Mouse (Mus musculus) hindbrain, embryonic 12.5 days (tissue): Measurements from ENCODE around the gene Shld2. TPM values are rescaled to one million over a fixed set of nuclear protein-coding genes. Genes with fewer than 3 reads are reported as not detected.

Source experiments
- ATAC-seq: fragments of 200-750 bp; cut with Nextera tagmentation; 2 replicates; pipeline ENCODE4 v1.8.0; 2017; ENCODE audit warnings: moderate TSS enrichment; ENCODE audit not compliant: low FRiP score
- H3K27ac ChIP-seq: fragments of 300-500 bp; sonication (generic); 2 replicates; pipeline ENCODE4 v1.5.1; 2016; ENCODE audit warnings: mild to moderate bottlenecking
- H3K27me3 ChIP-seq: fragments of 300-500 bp; sonication (generic); 2 replicates; pipeline ENCODE4 v1.6.1; 2016; ENCODE audit warnings: mild to moderate bottlenecking
- H3K36me3 ChIP-seq: fragments of 300-500 bp; sonication (generic); 2 replicates; pipeline ENCODE4 v1.6.1; 2016; ENCODE audit warnings: mild to moderate bottlenecking
- H3K4me1 ChIP-seq: fragments of 300-500 bp; sonication (generic); 2 replicates; pipeline ENCODE4 v1.6.1; 2016
- H3K4me2 ChIP-seq: fragments of 300-500 bp; sonication (generic); replicated peaks from 2 replicates; pipeline ENCODE4 v1.6.1; 2016; ENCODE audit warnings: mild to moderate bottlenecking
- H3K4me3 ChIP-seq: fragments of 300-500 bp; sonication (generic); 2 replicates; pipeline ENCODE4 v1.5.1; 2016; ENCODE audit warnings: mild to moderate bottlenecking
- H3K9ac ChIP-seq: fragments of 300-500 bp; sonication (generic); 2 replicates; pipeline ENCODE4 v1.6.1; 2016; ENCODE audit warnings: mild to moderate bottlenecking, moderate library complexity
- H3K9me3 ChIP-seq: fragments of 300-500 bp; sonication (generic); replicated peaks from 2 replicates; pipeline ENCODE4 v1.6.1; 2016; ENCODE audit warnings: mild to moderate bottlenecking
- whole genome bisulfite sequencing: fragments of 180-500 bp; shearing (Covaris S2); methylation state at CpG from one replicate; pipeline ENCODE4 v1.1.7; 2016; 5-methylcytosine and 5-hydroxymethylcytosine counted together
- polyA plus RNA-seq: library from polyadenylated mRNA; unstranded; fragments of >200 nt; fragmentation: Nextera tagmentation; extraction: Ambion mirVana; gene quantifications from 2 replicates; pipeline ENCODE4 v1.2.1, GENCODE M21; 2016

The Shld2 gene
- polyA plus RNA-seq, 1 experiment from 2014 or later = 9.4 TPM

DNA sequence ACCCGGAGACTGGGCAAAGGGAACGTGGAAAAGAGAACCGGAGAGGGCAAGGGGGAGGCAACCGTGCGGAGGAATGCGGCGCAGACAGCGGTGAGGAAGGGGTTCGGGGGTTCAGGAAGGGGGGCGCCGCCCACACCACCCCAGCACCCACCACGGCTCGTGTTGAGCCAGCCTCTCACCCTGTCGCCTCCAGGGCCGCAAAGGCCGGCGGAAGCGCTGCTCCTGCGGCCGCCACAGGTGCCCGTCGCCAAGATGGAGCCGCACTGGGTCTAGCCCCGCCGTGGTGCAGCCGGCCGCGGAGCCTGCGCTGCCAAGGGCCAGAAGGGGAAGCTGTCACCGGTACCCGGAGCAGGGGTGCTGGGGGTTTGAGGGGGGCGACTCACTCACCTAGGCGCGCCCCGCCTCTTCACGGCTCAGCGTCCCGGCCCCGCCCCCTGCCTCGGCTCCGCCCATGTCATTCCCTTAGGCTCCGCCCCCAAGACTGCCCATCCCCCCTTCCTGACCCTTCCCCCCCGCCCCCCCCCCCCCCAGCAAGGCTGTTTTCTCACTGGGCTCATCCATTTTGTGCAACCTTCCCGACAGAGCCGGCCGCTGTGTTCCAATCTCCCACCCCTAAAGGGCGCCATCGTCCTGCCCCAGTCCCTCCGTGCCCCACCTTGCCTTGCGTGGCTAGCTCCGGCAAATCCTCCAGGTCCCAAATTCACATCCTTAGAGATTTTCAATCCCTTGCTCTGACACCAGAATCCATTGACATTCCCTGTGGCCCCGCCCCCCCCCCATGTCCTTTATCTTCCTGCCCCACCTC is 108.9 kb downstream of the Shld2 start, which contains the start of gene Gprin2:
Gene Gprin2 (minus strand): TSS at position 423 of the 805 bp plus-strand sequence.
- WGBS = 4% methylated on average over 39 of the region's 52 CpGs
- peak within 1 kb of the TSS; percentile 65 for H3K27ac ChIP-seq
- peak; percentile 72 for ATAC-seq
- peak within 1 kb of the TSS; percentile 74 for H3K9ac ChIP-seq
- H3K9me3 ChIP-seq = no peaks in the 10 kb centered on the region
- no peaks in the 10 kb centered on the region for H3K36me3 ChIP-seq
- H3K4me3 ChIP-seq = peak within 1 kb of the TSS; percentile 80
- H3K27me3 ChIP-seq = peaks cover 15% of the 10 kb centered on the region
- peaks cover 6% of the 10 kb centered on the region for H3K4me1 ChIP-seq
- peak within 1 kb of the TSS; percentile 93 for H3K4me2 ChIP-seq

DNA sequence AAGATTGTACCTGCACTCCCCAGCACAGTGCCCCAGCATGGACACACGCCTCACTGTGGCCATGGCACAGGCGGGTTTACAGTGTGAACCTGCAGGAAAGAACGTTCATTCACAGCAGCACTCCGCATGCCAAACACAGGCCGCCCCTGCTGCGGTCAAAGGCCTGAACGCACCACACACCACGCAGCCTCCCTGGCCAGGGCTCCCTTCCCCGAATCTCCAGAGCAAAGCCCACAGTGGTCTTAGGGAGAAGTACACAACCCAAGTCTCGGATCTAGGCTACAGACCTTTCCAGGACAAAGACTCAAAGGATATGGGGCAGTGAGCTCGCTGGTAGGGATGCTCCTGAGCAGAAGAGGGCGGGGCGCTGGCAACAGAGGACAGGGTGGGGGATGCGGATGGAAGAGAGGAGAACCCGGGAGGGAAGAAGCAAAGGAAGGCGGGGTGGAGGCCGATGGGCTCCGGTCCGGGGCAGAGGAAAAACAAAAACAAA is 109.5 kb downstream of the Shld2 start:
- Histone ChIP-seq H3K4me2 (peak overlapping the region; percentile 93), H3K9me3 (no peaks in the 10 kb centered on the region), H3K27me3 (peaks cover 15% of the 10 kb centered on the region), H3K4me3 (peak overlapping the region; percentile 80), H3K36me3 (no peaks in the 10 kb centered on the region), H3K9ac (peak overlapping the region; percentile 74), H3K4me1 (peaks cover 6% of the 10 kb centered on the region), H3K27ac (peak overlapping the region; percentile 65)
- ATAC-seq = peak; percentile 82
- 2% methylated on average over 19 of the region's 19 CpGs for WGBS

DNA sequence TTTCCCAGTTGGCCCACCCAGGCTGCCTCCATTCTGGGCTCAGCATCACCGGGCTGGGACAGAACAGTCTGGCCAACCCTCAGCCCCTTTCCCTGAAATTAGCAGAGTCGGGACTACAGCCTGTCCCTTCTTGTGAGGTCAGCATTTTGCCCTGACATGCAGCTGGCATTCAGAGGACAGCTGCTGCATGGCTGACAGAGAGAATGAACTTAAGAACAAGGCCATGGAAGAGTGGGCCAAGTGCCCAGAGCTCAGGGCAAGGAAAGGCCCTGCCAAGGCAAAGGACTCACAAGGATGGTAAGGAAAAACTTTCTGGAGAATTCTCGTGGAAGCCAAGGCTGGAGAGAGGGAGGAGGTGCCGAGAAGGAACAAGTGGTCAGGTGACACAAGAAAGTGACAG is 113.6 kb downstream of the Shld2 start:
- no peak overlapping the region for H3K9ac ChIP-seq
- H3K4me3 ChIP-seq = no peak overlapping the region
- ATAC-seq = no peak
- no peaks in the 10 kb centered on the region for H3K9me3 ChIP-seq
- H3K27me3 ChIP-seq = peaks cover 9% of the 10 kb centered on the region; the same call in 1 of the 2 replicates
- 0 out of 2 replicates have a peak, but pooled peaks cover 7% of the 10 kb centered on the region for H3K36me3 ChIP-seq
- 59% methylated on average over 4 of the region's 4 CpGs for WGBS
- H3K4me2 ChIP-seq = no peak overlapping the region
- no peak overlapping the region for H3K27ac ChIP-seq
- H3K4me1 ChIP-seq = peaks cover 6% of the 10 kb centered on the region

DNA sequence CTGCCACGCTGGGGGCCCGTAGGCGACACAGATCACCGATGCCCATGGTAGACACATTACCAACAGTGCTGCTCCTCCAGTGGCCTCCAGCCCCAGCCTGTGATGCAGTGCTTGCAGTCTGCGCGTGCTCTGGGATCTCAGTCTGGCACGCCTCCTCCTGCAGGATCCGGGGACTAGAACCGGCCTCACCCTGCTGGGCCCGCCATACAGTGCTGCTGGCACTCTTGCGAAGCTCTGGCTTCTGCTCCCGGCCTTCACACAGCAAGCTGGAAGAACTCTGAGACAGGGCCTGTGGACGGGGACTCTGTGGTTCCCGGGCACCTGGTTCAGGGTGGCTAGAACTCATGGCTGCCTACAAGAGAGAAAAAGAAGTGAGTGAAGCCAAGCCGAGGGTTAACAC is 114.8 kb downstream of the Shld2 start:
- Histone ChIP-seq H3K4me3 (no peak overlapping the region), H3K27me3 (peaks cover 5% of the 10 kb centered on the region; the same call in 1 of the 2 replicates), H3K36me3 (0 out of 2 replicates have a peak, but pooled peaks cover 7% of the 10 kb centered on the region), H3K4me1 (peaks cover 1% of the 10 kb centered on the region), H3K4me2 (no peak overlapping the region), H3K27ac (no peak overlapping the region), H3K9ac (no peak overlapping the region), H3K9me3 (no peaks in the 10 kb centered on the region)
- ATAC-seq = no peak
- WGBS = 92% methylated on average over 15 of the region's 15 CpGs

DNA sequence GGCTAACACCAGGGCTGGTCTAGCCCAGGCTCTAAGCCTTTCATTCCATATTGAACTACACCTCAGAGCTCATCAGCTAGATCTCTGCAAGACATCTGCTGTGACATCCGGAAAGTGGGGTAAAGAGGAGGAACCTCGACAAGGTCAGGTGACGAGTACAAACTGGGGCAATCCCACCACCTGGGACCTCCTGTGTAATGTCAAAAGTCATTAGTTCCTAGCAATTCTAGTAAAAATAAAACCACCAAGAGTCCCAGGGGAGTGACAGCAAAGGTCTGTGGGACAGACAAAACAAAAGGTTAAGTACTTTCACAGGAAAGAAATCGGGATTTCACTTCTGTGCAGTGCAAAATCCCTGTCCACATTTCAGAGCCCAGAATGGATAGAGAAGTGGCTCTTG is 116.4 kb downstream of the Shld2 start:
- WGBS = 81% methylated on average over 4 of the region's 4 CpGs
- Histone ChIP-seq H3K4me2 (no peak overlapping the region), H3K9ac (no peak overlapping the region), H3K9me3 (no peaks in the 10 kb centered on the region), H3K27ac (no peak overlapping the region), H3K4me1 (no peaks in the 10 kb centered on the region; the same call in 1 of the 2 replicates), H3K4me3 (no peak overlapping the region), H3K36me3 (0 out of 2 replicates have a peak, but pooled peaks cover 7% of the 10 kb centered on the region), H3K27me3 (no peaks in the 10 kb centered on the region)
- ATAC-seq = no peak

DNA sequence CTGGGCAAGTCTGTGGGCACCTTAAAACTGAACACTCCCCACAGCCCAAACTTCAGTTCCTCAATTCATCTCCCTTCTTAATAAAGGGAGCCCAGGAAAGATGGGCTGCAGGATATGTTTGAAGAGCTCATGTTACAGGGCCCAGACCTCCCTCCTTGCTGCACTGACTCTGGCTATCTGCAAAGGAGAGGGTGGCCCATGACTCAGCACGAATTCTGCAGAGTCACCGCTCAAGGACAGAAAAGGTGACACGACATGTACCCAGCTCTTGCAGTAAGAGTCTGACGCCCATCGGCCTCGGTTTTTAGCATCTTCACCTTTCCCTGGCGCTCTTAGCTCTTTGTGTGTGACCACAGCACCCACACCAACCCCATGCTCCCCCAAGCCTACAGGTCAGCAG is 119.9 kb downstream of the Shld2 start:
- WGBS = 75% methylated on average over 7 of the region's 7 CpGs
- ATAC-seq = no peak
- no peak overlapping the region for H3K27ac ChIP-seq
- no peaks in the 10 kb centered on the region for H3K4me1 ChIP-seq
- H3K4me3 ChIP-seq = no peak overlapping the region
- no peaks in the 10 kb centered on the region for H3K27me3 ChIP-seq
- no peak overlapping the region for H3K4me2 ChIP-seq
- H3K36me3 ChIP-seq = 0 out of 2 replicates have a peak, but pooled peaks cover 7% of the 10 kb centered on the region
- no peak overlapping the region for H3K9ac ChIP-seq
- no peaks in the 10 kb centered on the region for H3K9me3 ChIP-seq

DNA sequence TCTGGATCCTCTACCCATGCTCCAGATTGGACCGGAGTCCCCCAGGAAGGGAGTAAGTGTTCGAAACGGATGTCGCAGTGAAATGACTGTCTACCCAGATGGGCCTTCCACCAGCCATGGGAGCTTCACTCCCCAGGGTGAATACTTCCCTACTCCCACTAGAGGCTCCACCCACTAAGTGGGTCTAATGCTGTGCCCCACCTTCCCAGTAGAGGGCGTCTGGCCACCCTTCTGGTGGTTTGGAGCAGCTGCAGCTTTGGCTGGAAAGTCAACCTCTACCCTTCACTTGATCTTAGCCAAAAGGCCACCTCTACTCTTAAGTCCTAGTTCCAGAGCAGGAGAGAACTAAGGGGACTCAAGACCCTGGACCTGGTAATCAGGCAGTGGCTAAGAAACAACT is 121.7 kb downstream of the Shld2 start:
- no peak for ATAC-seq
- Histone ChIP-seq H3K9me3 (no peaks in the 10 kb centered on the region), H3K4me3 (no peak overlapping the region), H3K4me2 (no peak overlapping the region), H3K36me3 (no peaks in the 10 kb centered on the region), H3K27me3 (no peaks in the 10 kb centered on the region), H3K9ac (no peak overlapping the region), H3K4me1 (no peaks in the 10 kb centered on the region), H3K27ac (no peak overlapping the region)
- 65% methylated on average over 5 of the region's 5 CpGs for WGBS

Other genes with a start within 250 kb of the Shld2 start
- 1.1 and 1.3 TPM in 2 replicates for gene Anxa8, start 224.5 kb downstream of the Shld2 start, polyA plus RNA-seq
- not detected in 2 replicates for gene A630023A22Rik, start 207.7 kb downstream of the Shld2 start, polyA plus RNA-seq
- gene Npy4r, start 158.0 kb downstream of the Shld2 start, polyA plus RNA-seq = 0.05 and 0.10 TPM in 2 replicates
- gene Gprin2, start 108.8 kb downstream of the Shld2 start, polyA plus RNA-seq = 3.3 and 4.8 TPM in 2 replicates
- gene Syt15, start 90.9 kb downstream of the Shld2 start, polyA plus RNA-seq = 0.36 and 0.59 TPM in 2 replicates
- gene Glud1, start 234 bp upstream of the Shld2 start, polyA plus RNA-seq = 97.7 and 110 TPM in 2 replicates
- not detected in 2 replicates for gene Fam25c, start 44.9 kb upstream of the Shld2 start, polyA plus RNA-seq
- 130 and 136 TPM in 2 replicates for gene Sncg, start 64.3 kb upstream of the Shld2 start, polyA plus RNA-seq
- 7.0 and 7.3 TPM in 2 replicates for gene Mmrn2, start 65.0 kb upstream of the Shld2 start, polyA plus RNA-seq
- gene Bmpr1a, start 192.8 kb upstream of the Shld2 start, polyA plus RNA-seq = 47.6 and 50.4 TPM in 2 replicates
- gene 9230112D13Rik, start 212.3 kb upstream of the Shld2 start, polyA plus RNA-seq = not detected in 2 replicates